Mouse (Mus musculus) CH12.LX (cell line): ENCODE data around the gene Heatr5b. TPM values are rescaled to one million over a fixed set of nuclear protein-coding genes. Genes with fewer than 3 reads are reported as not detected.
A peak's percentile ranks its signal among the peaks of the same experiment; 100 is the strongest.

Source experiments
- DNase-seq: peaks from one replicate; pipeline ENCODE4 v3.0.0-alpha.2; 2013; ENCODE audit errors: extremely low read depth
- H3K27ac ChIP-seq: 2 replicates; pipeline ENCODE4 v1.5.1; 2012; ENCODE audit warnings: low read depth, mild to moderate bottlenecking, control low read depth, moderate library complexity; ENCODE audit not compliant: insufficient read depth
- H3K27me3 ChIP-seq: replicated peaks from 2 replicates; pipeline ENCODE3; 2012; ENCODE audit warnings: inconsistent platforms
- H3K36me3 ChIP-seq, 2 experiments: replicated peaks in 1 of 2; 2 replicates each; pipeline versions ENCODE3 to v1.6.1; 2012; ENCODE audit warnings: inconsistent platforms in 1 of 2, low read length in 1 of 2, mild to moderate bottlenecking in 1 of 2, mixed read lengths in 1 of 2, moderate library complexity in 1 of 2; ENCODE audit not compliant: control insufficient read depth in 1 of 2, insufficient read depth in 1 of 2
- H3K4me1 ChIP-seq, 2 experiments: 2 replicates each; pipeline ENCODE4 v1.6.1; 2012; ENCODE audit warnings: inconsistent platforms in 1 of 2, moderate library complexity in 1 of 2; ENCODE audit not compliant: insufficient read depth in 2 of 2, control insufficient read depth in 1 of 2
- H3K4me2 ChIP-seq: 2 replicates; pipeline ENCODE4 v1.6.1; 2012; ENCODE audit warnings: low read depth, mild to moderate bottlenecking, control low read depth; ENCODE audit not compliant: poor library complexity, insufficient read depth, severe bottlenecking
- H3K4me3 ChIP-seq, 3 experiments: fragments of 150-350 bp in 1 of 3; sonication (generic) in 1 of 3; replicated peaks in 1 of 3; 2 replicates each; pipeline versions ENCODE3 to v1.5.1; 2011 to 2012; ENCODE audit warnings: low read depth in 2 of 3, low read length in 2 of 3, mild to moderate bottlenecking in 2 of 3, moderate library complexity in 2 of 3, control low read depth in 1 of 3, improper control_type of control experiment in 1 of 3, inconsistent platforms in 1 of 3, mixed read lengths in 1 of 3; ENCODE audit not compliant: poor library complexity in 1 of 3
- H3K79me2 ChIP-seq: replicated peaks from 2 replicates; pipeline ENCODE4 v1.6.1; 2012; ENCODE audit warnings: mild to moderate bottlenecking, moderate library complexity; ENCODE audit not compliant: control insufficient read depth, poor library complexity, insufficient read depth, severe bottlenecking; ENCODE audit errors: extremely low read depth
- H3K9ac ChIP-seq: 2 replicates; pipeline ENCODE4 v1.6.1; 2012; ENCODE audit warnings: low read depth, mild to moderate bottlenecking, control low read depth, moderate library complexity; ENCODE audit not compliant: insufficient read depth
- H3K9me3 ChIP-seq: replicated peaks from 2 replicates; pipeline ENCODE3; 2012; ENCODE audit warnings: low read length, inconsistent platforms, mixed read lengths
- BHLHE40 ChIP-seq: IDR thresholded peaks from 2 replicates; pipeline ENCODE4 v1.6.1; 2011; ENCODE audit warnings: mild to moderate bottlenecking, low read depth, low read length, improper control_type of control experiment
- CHD1 ChIP-seq: IDR thresholded peaks from 2 replicates; pipeline ENCODE4 v1.6.1; 2012; ENCODE audit warnings: low read depth, low read length, improper control_type of control experiment, inconsistent platforms
- CHD2 ChIP-seq: IDR thresholded peaks from 2 replicates; pipeline ENCODE4 v1.6.1; 2011; ENCODE audit warnings: low read length, improper control_type of control experiment
- CTCF ChIP-seq, 2 experiments: IDR thresholded peaks in 1 of 2; conservative IDR thresholded peaks in 1 of 2; 2 replicates each; pipeline ENCODE4 v1.5.1; 2011 to 2012; ENCODE audit warnings: low read depth in 2 of 2, low read length in 2 of 2, improper control_type of control experiment in 1 of 2, inconsistent platforms in 1 of 2, mild to moderate bottlenecking in 1 of 2, moderate library complexity in 1 of 2
- E2F4 ChIP-seq: IDR thresholded peaks from 2 replicates; pipeline ENCODE4 v1.6.1; 2011; ENCODE audit warnings: low read depth, low read length, improper control_type of control experiment; ENCODE audit not compliant: insufficient replicate concordance
- ELF1 ChIP-seq: IDR thresholded peaks from 2 replicates; pipeline ENCODE4 v1.6.1; 2014; ENCODE audit warnings: low read depth, mild to moderate bottlenecking, inconsistent platforms, low read length, improper control_type of control experiment
- EP300 ChIP-seq: IDR thresholded peaks from 2 replicates; pipeline ENCODE4 v1.6.1; 2011; ENCODE audit warnings: low read length, improper control_type of control experiment
- ETS1 ChIP-seq: conservative IDR thresholded peaks from 2 replicates; pipeline ENCODE4 v1.6.1; 2012; ENCODE audit warnings: low read depth, mild to moderate bottlenecking, inconsistent platforms, low read length, improper control_type of control experiment, moderate library complexity
- GABPA ChIP-seq: IDR thresholded peaks from 2 replicates; pipeline ENCODE4 v1.6.1; 2012; ENCODE audit warnings: low read depth, low read length, improper control_type of control experiment, inconsistent platforms; ENCODE audit not compliant: insufficient replicate concordance
- HCFC1 ChIP-seq: IDR thresholded peaks from 2 replicates; pipeline ENCODE4 v1.6.1; 2012; ENCODE audit warnings: low read depth, mild to moderate bottlenecking, inconsistent platforms, low read length, improper control_type of control experiment
- IRF4 ChIP-seq: IDR thresholded peaks from 2 replicates; pipeline ENCODE4 v1.6.1; 2014; ENCODE audit warnings: low read depth, mild to moderate bottlenecking, inconsistent platforms, low read length, improper control_type of control experiment
- JUN ChIP-seq: IDR thresholded peaks from 2 replicates; pipeline ENCODE4 v1.6.1; 2011; ENCODE audit warnings: low read depth, mild to moderate bottlenecking, low read length, improper control_type of control experiment, moderate library complexity; ENCODE audit not compliant: insufficient read depth
- JUND ChIP-seq: conservative IDR thresholded peaks from 2 replicates; pipeline ENCODE4 v1.6.1; 2011; ENCODE audit warnings: low read depth, low read length, improper control_type of control experiment
- KAT2A ChIP-seq: IDR thresholded peaks from 2 replicates; pipeline ENCODE4 v1.6.1; 2012; ENCODE audit warnings: low read length, improper control_type of control experiment, inconsistent platforms; ENCODE audit not compliant: insufficient replicate concordance
- MAFK ChIP-seq: IDR thresholded peaks from 2 replicates; pipeline ENCODE4 v1.6.1; 2011; ENCODE audit warnings: low read length, improper control_type of control experiment; ENCODE audit not compliant: insufficient replicate concordance
- MAX ChIP-seq: IDR thresholded peaks from 2 replicates; pipeline ENCODE4 v1.6.1; 2011; ENCODE audit warnings: low read length, improper control_type of control experiment
- MAZ ChIP-seq: IDR thresholded peaks from 2 replicates; pipeline ENCODE4 v1.6.1; 2012; ENCODE audit warnings: low read depth, mild to moderate bottlenecking, inconsistent platforms, low read length, improper control_type of control experiment, moderate library complexity
- MEF2A ChIP-seq: IDR thresholded peaks from 2 replicates; pipeline ENCODE4 v1.6.1; 2014; ENCODE audit warnings: low read depth, mild to moderate bottlenecking, inconsistent platforms, low read length, improper control_type of control experiment, borderline replicate concordance
- MXI1 ChIP-seq: IDR thresholded peaks from 2 replicates; pipeline ENCODE4 v1.6.1; 2011; ENCODE audit warnings: mild to moderate bottlenecking, low read depth, low read length, improper control_type of control experiment
- MYC ChIP-seq: IDR thresholded peaks from 2 replicates; pipeline ENCODE4 v1.6.1; 2011; ENCODE audit warnings: low read depth, mild to moderate bottlenecking, improper control_type of control experiment, low read length
- NELFE ChIP-seq: IDR thresholded peaks from 2 replicates; pipeline ENCODE4 v1.6.1; 2011; ENCODE audit warnings: low read depth, low read length, improper control_type of control experiment
- NRF1 ChIP-seq: IDR thresholded peaks from 2 replicates; pipeline ENCODE4 v1.6.1; 2014; ENCODE audit warnings: low read depth, mild to moderate bottlenecking, inconsistent platforms, low read length, improper control_type of control experiment, moderate library complexity
- PAX5 ChIP-seq: IDR thresholded peaks from 2 replicates; pipeline ENCODE4 v1.6.1; 2012; ENCODE audit warnings: low read length, inconsistent platforms, mixed read lengths
- POLR2A ChIP-seq: IDR thresholded peaks from 2 replicates; pipeline ENCODE4 v1.6.1; 2011; ENCODE audit warnings: low read depth, mild to moderate bottlenecking, improper control_type of control experiment, low read length
- POLR2AphosphoS2 ChIP-seq: IDR thresholded peaks from 2 replicates; pipeline ENCODE4 v1.6.1; 2011; ENCODE audit warnings: low read depth, low read length, improper control_type of control experiment
- RAD21 ChIP-seq: IDR thresholded peaks from 2 replicates; pipeline ENCODE4 v1.6.1; 2011; ENCODE audit warnings: low read depth, mild to moderate bottlenecking, low read length, improper control_type of control experiment, moderate library complexity
- RCOR1 ChIP-seq: conservative IDR thresholded peaks from 2 replicates; pipeline ENCODE4 v1.6.1; 2012; ENCODE audit warnings: low read depth, mild to moderate bottlenecking, inconsistent platforms, low read length, improper control_type of control experiment
- SIN3A ChIP-seq: IDR thresholded peaks from 2 replicates; pipeline ENCODE4 v1.6.1; 2012; ENCODE audit warnings: low read length, improper control_type of control experiment, inconsistent platforms
- SMC3 ChIP-seq: IDR thresholded peaks from 2 replicates; pipeline ENCODE4 v1.6.1; 2011; ENCODE audit warnings: low read depth, low read length, improper control_type of control experiment
- TBP ChIP-seq: conservative IDR thresholded peaks from 2 replicates; pipeline ENCODE4 v1.6.1; 2011; ENCODE audit warnings: low read depth, low read length, improper control_type of control experiment
- TCF12 ChIP-seq: IDR thresholded peaks from 2 replicates; pipeline ENCODE4 v1.6.1; 2014; ENCODE audit warnings: low read depth, mild to moderate bottlenecking, inconsistent platforms, low read length, improper control_type of control experiment
- UBTF ChIP-seq: IDR thresholded peaks from 2 replicates; pipeline ENCODE4 v1.6.1; 2012; ENCODE audit warnings: low read depth, mild to moderate bottlenecking, inconsistent platforms, low read length, improper control_type of control experiment, moderate library complexity
- USF1 ChIP-seq: IDR thresholded peaks from 2 replicates; pipeline ENCODE4 v1.6.1; 2014; ENCODE audit warnings: low read depth, mild to moderate bottlenecking, inconsistent platforms, low read length, improper control_type of control experiment
- USF2 ChIP-seq: conservative IDR thresholded peaks from 2 replicates; pipeline ENCODE4 v1.6.1; 2011; ENCODE audit warnings: low read depth, low read length, improper control_type of control experiment
- ZC3H11A ChIP-seq: IDR thresholded peaks from 2 replicates; pipeline ENCODE4 v1.6.1; 2012; ENCODE audit warnings: low read depth, mild to moderate bottlenecking, inconsistent platforms, low read length, improper control_type of control experiment
- ZKSCAN1 ChIP-seq: IDR thresholded peaks from 2 replicates; pipeline ENCODE4 v1.6.1; 2012; ENCODE audit warnings: low read depth, inconsistent platforms, low read length, improper control_type of control experiment, borderline replicate concordance
- ZMIZ1 ChIP-seq: IDR thresholded peaks from 2 replicates; pipeline ENCODE4 v1.6.1; 2012; ENCODE audit warnings: low read depth, mild to moderate bottlenecking, inconsistent platforms, low read length, improper control_type of control experiment
- ZNF384 ChIP-seq: IDR thresholded peaks from 2 replicates; pipeline ENCODE4 v1.6.1; 2012; ENCODE audit warnings: low read depth, low read length, improper control_type of control experiment, inconsistent platforms
- dilution Hi-C: fragments of 300-500 bp; cut with MboI; formaldehyde crosslinking; loops from 2 replicates; pipeline ENCODE4 v1.14.3; 2020; ENCODE audit warnings: low sequenced_read_pairs; ENCODE audit not compliant: extremely low pct_unique_long_range_greater_than_20kb, extremely low pct_ligation_motif_present
- in situ Hi-C: fragments of 300-500 bp; cut with MboI; formaldehyde crosslinking; loops from 3 replicates; pipeline ENCODE4 v1.14.3; 2019; ENCODE audit warnings: low sequenced_read_pairs, low pct_ligation_motif_present, low pct_unique_long_range_greater_than_20kb, mixed read lengths
- polyA plus RNA-seq: library from polyadenylated mRNA; unstranded; fragments of >175 nt; gene quantifications from 2 replicates; pipeline ENCODE4 v1.2.1, GENCODE M21; 2012; ENCODE audit warnings: low read depth; ENCODE audit not compliant: insufficient read length
- total RNA-seq, 2 experiments: library from RNA; depleted of rRNA; stranded (reverse); fragments of 300-350 nt in 1 of 2; fragments of >200 nt in 1 of 2; gene quantifications; 2 replicates each; pipeline ENCODE4 v1.2.3; 2012 to 2014

Heatr5b gene
- total and polyA plus RNA-seq, 3 experiments = 13.0 to 21.5 (median 17.9) TPM

DNA sequence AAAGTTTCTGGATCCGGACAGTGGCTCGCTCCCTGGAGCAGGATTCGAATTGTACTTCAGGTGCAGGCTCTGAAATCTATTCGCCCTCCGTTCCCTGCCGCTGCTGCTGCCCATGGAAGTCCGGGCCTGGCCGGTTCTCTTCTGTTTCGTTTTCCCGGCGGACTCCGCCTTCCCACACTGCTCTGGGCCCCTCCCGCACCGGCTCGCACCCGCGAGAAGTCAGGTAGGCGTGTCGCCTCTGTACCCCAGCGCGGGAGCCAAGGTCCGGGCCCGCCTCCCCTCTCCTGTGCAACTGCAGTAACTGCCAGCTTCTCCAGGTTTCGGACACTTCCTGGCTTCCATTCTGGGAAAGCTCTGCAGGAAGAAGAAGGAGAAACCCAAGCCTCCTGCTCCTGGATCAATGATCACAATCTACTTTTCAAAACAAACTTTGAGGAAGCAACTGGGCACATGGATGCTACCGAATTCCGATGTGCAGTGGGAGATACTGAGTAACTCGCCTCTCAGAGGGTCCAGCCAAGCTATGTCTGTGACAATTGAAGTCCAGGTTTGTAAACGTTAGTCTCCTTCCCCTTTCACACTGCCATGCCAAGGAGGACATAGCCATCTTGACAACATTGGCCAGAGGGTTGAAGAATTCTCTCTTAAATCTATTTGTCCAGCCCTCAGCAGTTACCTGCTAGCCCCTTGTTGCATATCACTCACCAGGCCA, 47.4 kb upstream of the Heatr5b start, which contains the start of gene Eif2ak2:
TSS of gene Eif2ak2 (minus strand) at position 173 of the 712 bp plus-strand sequence.
- dilution Hi-C loops = no loop called here
- in situ Hi-C loops = loop anchor here (5.0 kb wide), 1 partner anchor 35 kb away; the partner anchor contains the start of gene Cebpzos
- Histone ChIP-seq H3K36me3 (peaks cover 12 to 52% of the 10 kb centered on the region in 2 experiments), H3K27ac (no peak within 1 kb of the TSS), H3K9me3 (peaks cover 9% of the 10 kb centered on the region), H3K79me2 (peaks cover 12% of the 10 kb centered on the region; the same call in 1 of the 2 replicates), H3K4me2 (peak within 1 kb of the TSS; percentile 81), H3K4me3 (peak within 1 kb of the TSS; percentile 59 to 98 (median 80)), H3K9ac (peak within 1 kb of the TSS; percentile 89), H3K4me1 (peaks cover 6 to 22% of the 10 kb centered on the region in 2 experiments), H3K27me3 (no peaks in the 10 kb centered on the region)
- no peak for TF ChIP-seq EP300
- no peak for TF ChIP-seq GABPA
- no peak for TF ChIP-seq CHD1
- TF ChIP-seq MAX = peak; percentile 17; the same call in 1 of the 2 replicates
- no peak for TF ChIP-seq RCOR1
- no peak for TF ChIP-seq MEF2A
- peak; percentile 53; the same call in 1 of the 2 replicates for TF ChIP-seq MXI1
- TF ChIP-seq NRF1 = peak; percentile 42; the same call in 1 of the 2 replicates
- no peak for TF ChIP-seq USF1
- no peak for TF ChIP-seq MYC
- TF ChIP-seq E2F4 = no peak
- no peak for TF ChIP-seq IRF4
- peak; percentile 55; the same call in 1 of the 2 replicates for TF ChIP-seq HCFC1
- TF ChIP-seq ZMIZ1 = peak; percentile 50; the same call in 1 of the 2 replicates
- no peak for TF ChIP-seq CTCF (conservative IDR thresholded peaks at IDR 0.05 in 1 of 2, IDR thresholded peaks at IDR 0.05 in 1 of 2; ENCODE audit: low read depth in 2 of 2, low read length in 2 of 2)
- TF ChIP-seq UBTF = no peak
- no peak for TF ChIP-seq PAX5
- TF ChIP-seq TBP = no peak; the same call in 1 of the 2 replicates
- TF ChIP-seq CHD2 = peak; percentile 95
- no peak for TF ChIP-seq ZNF384
- no peak for TF ChIP-seq SMC3
- no peak for TF ChIP-seq JUND
- no peak for TF ChIP-seq JUN
- peak; percentile 80 for TF ChIP-seq POLR2A
- no peak for TF ChIP-seq BHLHE40
- TF ChIP-seq KAT2A = no peak
- TF ChIP-seq RAD21 = no peak
- TF ChIP-seq POLR2AphosphoS2 = no peak
- no peak for TF ChIP-seq ZKSCAN1
- TF ChIP-seq USF2 = no peak
- TF ChIP-seq MAZ = no peak
- peak; percentile 61; the same call in 1 of the 2 replicates for TF ChIP-seq TCF12
- peak; percentile 44; the same call in 1 of the 2 replicates for TF ChIP-seq SIN3A
- TF ChIP-seq ETS1 = no peak
- peak; percentile 83 for TF ChIP-seq NELFE
- TF ChIP-seq ZC3H11A = no peak
- peak; percentile 44; the same call in 1 of the 2 replicates for TF ChIP-seq ELF1
- TF ChIP-seq MAFK = no peak
- peak; percentile 73 for DNase-seq
